Mouse (Mus musculus) megakaryocyte, embryonic 14.5 days (primary cell): ENCODE measurements around the gene Harbi1.

ENCODE experiments used
- FLI1 ChIP-seq: IDR thresholded peaks from 2 replicates; pipeline ENCODE4 v1.6.1; 2012; ENCODE audit warnings: low read length, inconsistent platforms, mixed read lengths
- GATA1 ChIP-seq: IDR thresholded peaks from 3 replicates; pipeline ENCODE4 v1.6.1; 2012; ENCODE audit warnings: mixed read lengths, low read length, inconsistent platforms, borderline replicate concordance

- TF ChIP-seq GATA1: no peak
- no peak for TF ChIP-seq FLI1
Measured at GRCm38 (mm10) chr2:91695436-91696224, 15.0 kb upstream of the Harbi1 start.
